Mouse (Mus musculus) stomach, embryonic 14.5 days (tissue): Measurements from ENCODE around the gene Alkbh2. TPM values are rescaled to one million over a fixed set of nuclear protein-coding genes. Genes with fewer than 3 reads are reported as not detected.

Source experiments
- ATAC-seq: fragments of 200-750 bp; cut with Nextera tagmentation; 2 replicates; pipeline ENCODE4 v1.8.0; 2017; ENCODE audit warnings: low read depth, moderate TSS enrichment; ENCODE audit not compliant: insufficient number of reproducible peaks, insufficient read depth, low FRiP score
- H3K27ac ChIP-seq: fragments of 300-500 bp; sonication (generic); 2 replicates; pipeline ENCODE4 v1.5.1; 2014; ENCODE audit warnings: mild to moderate bottlenecking, low read length, moderate library complexity, mixed read lengths
- H3K27me3 ChIP-seq: fragments of 300-500 bp; sonication (generic); 2 replicates; pipeline ENCODE4 v1.6.1; 2014; ENCODE audit warnings: low read length, control low read depth, mixed read lengths; ENCODE audit not compliant: control insufficient read depth, insufficient read depth
- H3K36me3 ChIP-seq: fragments of 300-500 bp; sonication (generic); 2 replicates; pipeline ENCODE4 v1.6.1; 2014; ENCODE audit warnings: mild to moderate bottlenecking, control low read depth, low read length, moderate library complexity, mixed read lengths; ENCODE audit not compliant: control insufficient read depth, insufficient read depth
- H3K4me1 ChIP-seq: fragments of 300-500 bp; sonication (generic); 2 replicates; pipeline ENCODE4 v1.6.1; 2014; ENCODE audit warnings: low read length, control low read depth, mixed read lengths; ENCODE audit not compliant: control insufficient read depth, insufficient read depth
- H3K4me2 ChIP-seq: fragments of 300-500 bp; sonication (generic); replicated peaks from 2 replicates; pipeline ENCODE4 v1.6.1; 2014; ENCODE audit warnings: low read depth, low read length, control low read depth
- H3K4me3 ChIP-seq: fragments of 300-500 bp; sonication (generic); 2 replicates; pipeline ENCODE4 v1.5.1; 2014; ENCODE audit warnings: low read depth, low read length, control low read depth
- H3K9ac ChIP-seq: fragments of 300-500 bp; sonication (generic); replicated peaks from 2 replicates; pipeline ENCODE4 v1.6.1; 2014; ENCODE audit warnings: low read depth, mild to moderate bottlenecking, control low read depth, low read length, moderate library complexity, mixed read lengths
- H3K9me3 ChIP-seq: fragments of 300-500 bp; sonication (generic); 2 replicates; pipeline ENCODE4 v1.6.1; 2016; ENCODE audit warnings: low read depth, low read length, control low read depth; ENCODE audit not compliant: control insufficient read depth
- WGBS: fragments of 180-500 bp; shearing (Covaris S2); extraction: QIAGEN DNeasy Blood & Tissue Kit; methylation state at CpG from one replicate; pipeline ENCODE4 v1.1.7; 2014; 5-methylcytosine and 5-hydroxymethylcytosine counted together
- polyA plus RNA-seq: library from polyadenylated mRNA; unstranded; fragments of >200 nt; fragmentation: Nextera tagmentation; extraction: Ambion mirVana; gene quantifications from 2 replicates; pipeline ENCODE4 v1.2.1, GENCODE M21; 2014

Gene Alkbh2
- polyA plus RNA-seq = 9.6 and 10.0 TPM in 2 replicates

- Histone ChIP-seq H3K27ac (peak within 1 kb of the TSS; percentile 75), H3K9me3 (no peaks in the 10 kb centered on the region), H3K4me3 (peak within 1 kb of the TSS; percentile 46), H3K9ac (peak within 1 kb of the TSS; percentile 39), H3K27me3 (no peaks in the 10 kb centered on the region), H3K4me1 (peaks cover 14% of the 10 kb centered on the region), H3K36me3 (peaks cover 16% of the 10 kb centered on the region), H3K4me2 (peak within 1 kb of the TSS; percentile 78)
- peak; percentile 18; the same call in 1 of the 2 replicates for ATAC-seq
- under 1% methylated on average over 68 of the region's 69 CpGs for WGBS
Observed at GRCm38 (mm10) chr5:114127374-114128349, at the start of gene Alkbh2. Gene Alkbh2 (minus strand): TSS chr5:114128218.

GRCm38 (mm10) chr5:114176548-114177400 is 48.8 kb upstream of the Alkbh2 start:
- Histone ChIP-seq H3K27ac (peak overlapping the region; percentile 27; the same call in 1 of the 2 replicates), H3K9ac (no peak overlapping the region; the same call in 1 of the 2 replicates), H3K4me2 (peak overlapping the region; percentile 80), H3K9me3 (no peaks in the 10 kb centered on the region), H3K4me3 (peak overlapping the region; percentile 44; the same call in 1 of the 2 replicates), H3K4me1 (no peaks in the 10 kb centered on the region), H3K27me3 (no peaks in the 10 kb centered on the region), H3K36me3 (no peaks in the 10 kb centered on the region)
- ATAC-seq = no peak
- 56% methylated on average over 8 of the region's 8 CpGs for whole genome bisulfite sequencing

GRCm38 (mm10) chr5:114175596-114176171 is 47.7 kb upstream of the Alkbh2 start:
- H3K9me3 ChIP-seq = no peaks in the 10 kb centered on the region
- no peaks in the 10 kb centered on the region for H3K4me1 ChIP-seq
- no peaks in the 10 kb centered on the region for H3K27me3 ChIP-seq
- H3K4me2 ChIP-seq = peak overlapping the region; percentile 80
- peak overlapping the region; percentile 27; the same call in 1 of the 2 replicates for H3K27ac ChIP-seq
- H3K9ac ChIP-seq = peak overlapping the region; percentile 46
- under 1% methylated on average over 26 of the region's 26 CpGs for WGBS
- ATAC-seq = peak; percentile 97
- H3K4me3 ChIP-seq = peak overlapping the region; percentile 44
- no peaks in the 10 kb centered on the region for H3K36me3 ChIP-seq

- Histone ChIP-seq H3K27me3 (no peaks in the 10 kb centered on the region), H3K9me3 (no peaks in the 10 kb centered on the region), H3K27ac (no peak overlapping the region), H3K9ac (no peak overlapping the region), H3K4me2 (no peak overlapping the region), H3K4me3 (no peak overlapping the region), H3K4me1 (no peaks in the 10 kb centered on the region), H3K36me3 (no peaks in the 10 kb centered on the region)
- ATAC-seq = no peak
- 16% methylated on average over 16 of the region's 16 CpGs for WGBS
Observed at GRCm38 (mm10) chr5:114174639-114175038, 46.6 kb upstream of the Alkbh2 start.

GRCm38 (mm10) chr5:114173877-114174581 is 46.0 kb upstream of the Alkbh2 start:
- H3K4me1 ChIP-seq = no peaks in the 10 kb centered on the region
- H3K4me2 ChIP-seq = 0 out of 2 replicates have a peak overlapping the region, but pooled peaks have one; percentile 4
- no peaks in the 10 kb centered on the region for H3K36me3 ChIP-seq
- WGBS = 21% methylated on average over 16 of the region's 16 CpGs
- H3K4me3 ChIP-seq = no peak overlapping the region
- H3K9ac ChIP-seq = no peak overlapping the region
- no peaks in the 10 kb centered on the region for H3K27me3 ChIP-seq
- ATAC-seq = no peak
- H3K9me3 ChIP-seq = no peaks in the 10 kb centered on the region
- H3K27ac ChIP-seq = no peak overlapping the region

- H3K4me2 ChIP-seq = no peak overlapping the region
- 70% methylated on average over 7 of the region's 7 CpGs for WGBS
- no peaks in the 10 kb centered on the region for H3K9me3 ChIP-seq
- ATAC-seq = no peak
- no peaks in the 10 kb centered on the region for H3K27me3 ChIP-seq
- no peaks in the 10 kb centered on the region for H3K4me1 ChIP-seq
- H3K27ac ChIP-seq = no peak overlapping the region
- H3K36me3 ChIP-seq = no peaks in the 10 kb centered on the region
- H3K9ac ChIP-seq = no peak overlapping the region
- no peak overlapping the region for H3K4me3 ChIP-seq
Observed at GRCm38 (mm10) chr5:114173458-114173857, 45.4 kb upstream of the Alkbh2 start.

GRCm38 (mm10) chr5:114172936-114173335 is 44.9 kb upstream of the Alkbh2 start:
- no peaks in the 10 kb centered on the region for H3K27me3 ChIP-seq
- H3K4me1 ChIP-seq = no peaks in the 10 kb centered on the region
- H3K9me3 ChIP-seq = no peaks in the 10 kb centered on the region
- H3K4me2 ChIP-seq = no peak overlapping the region
- H3K36me3 ChIP-seq = no peaks in the 10 kb centered on the region
- no peak for ATAC-seq
- no peak overlapping the region for H3K9ac ChIP-seq
- 96% methylated on average over 3 of the region's 3 CpGs for WGBS
- H3K27ac ChIP-seq = no peak overlapping the region
- H3K4me3 ChIP-seq = no peak overlapping the region
